Mouse (Mus musculus) heart, adult 2 months (tissue): Measurements from ENCODE around the gene Myo9b.
"Not testable (repeated sequence)": the region's sequence is repeated elsewhere in the genome, so short reads cannot be mapped to it uniquely, and the experiment has no call there.

Experiments
- CTCF ChIP-seq: fragments of 200-600 bp; IDR thresholded peaks from 2 replicates; pipeline ENCODE4 v1.8.1; 2022; ENCODE audit warnings: antibody characterized with exemption, mild to moderate bottlenecking, moderate library complexity
- POLR2A ChIP-seq: fragments of 200-500 bp; IDR thresholded peaks from 2 replicates; pipeline ENCODE4 v1.6.1; 2011; ENCODE audit warnings: mild to moderate bottlenecking, low read depth, low read length, control low read depth; ENCODE audit not compliant: insufficient read depth

GRCm38 (mm10) chr8:71337834-71338233 lies 65.3 kb downstream of the Myo9b start:
- not testable (repeated sequence) for TF ChIP-seq CTCF, POLR2A
